Mouse (Mus musculus) adrenal gland, postnatal 0 days (tissue): ENCODE measurements around the gene Gm11114. TPM values are rescaled to one million over a fixed set of nuclear protein-coding genes. Genes with fewer than 3 reads are reported as not detected.

Experiments
- polyA plus RNA-seq: library from polyadenylated mRNA; unstranded; fragments of >200 nt; fragmentation: Nextera tagmentation; extraction: Ambion mirVana; gene quantifications from 2 replicates; pipeline ENCODE4 v1.2.1, GENCODE M21; 2015

Gm11114 gene
- not detected in 2 replicates for polyA plus RNA-seq

DNA sequence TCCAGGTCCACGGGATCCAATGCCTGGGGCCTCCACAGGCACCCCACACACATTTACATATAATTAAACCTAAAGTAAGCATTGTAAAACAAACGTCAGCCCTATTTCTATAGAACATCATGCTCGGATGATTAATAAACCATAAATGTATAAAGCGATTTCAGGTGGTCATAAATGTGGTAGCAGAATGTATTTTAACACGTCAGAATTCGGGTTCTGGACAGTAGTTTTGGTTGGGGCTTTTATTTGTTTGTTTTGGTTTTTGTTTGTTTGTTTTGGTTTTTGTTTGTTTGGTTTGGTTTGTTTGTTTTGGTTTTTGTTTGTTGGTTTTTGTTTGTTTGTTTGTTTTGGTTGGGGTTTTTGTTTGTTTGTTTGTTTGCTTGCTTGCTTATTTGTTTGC lies at the start of gene Gm11114:
Gene Gm11114 (plus strand): TSS at position 301 of the 400 bp plus-strand sequence.

DNA sequence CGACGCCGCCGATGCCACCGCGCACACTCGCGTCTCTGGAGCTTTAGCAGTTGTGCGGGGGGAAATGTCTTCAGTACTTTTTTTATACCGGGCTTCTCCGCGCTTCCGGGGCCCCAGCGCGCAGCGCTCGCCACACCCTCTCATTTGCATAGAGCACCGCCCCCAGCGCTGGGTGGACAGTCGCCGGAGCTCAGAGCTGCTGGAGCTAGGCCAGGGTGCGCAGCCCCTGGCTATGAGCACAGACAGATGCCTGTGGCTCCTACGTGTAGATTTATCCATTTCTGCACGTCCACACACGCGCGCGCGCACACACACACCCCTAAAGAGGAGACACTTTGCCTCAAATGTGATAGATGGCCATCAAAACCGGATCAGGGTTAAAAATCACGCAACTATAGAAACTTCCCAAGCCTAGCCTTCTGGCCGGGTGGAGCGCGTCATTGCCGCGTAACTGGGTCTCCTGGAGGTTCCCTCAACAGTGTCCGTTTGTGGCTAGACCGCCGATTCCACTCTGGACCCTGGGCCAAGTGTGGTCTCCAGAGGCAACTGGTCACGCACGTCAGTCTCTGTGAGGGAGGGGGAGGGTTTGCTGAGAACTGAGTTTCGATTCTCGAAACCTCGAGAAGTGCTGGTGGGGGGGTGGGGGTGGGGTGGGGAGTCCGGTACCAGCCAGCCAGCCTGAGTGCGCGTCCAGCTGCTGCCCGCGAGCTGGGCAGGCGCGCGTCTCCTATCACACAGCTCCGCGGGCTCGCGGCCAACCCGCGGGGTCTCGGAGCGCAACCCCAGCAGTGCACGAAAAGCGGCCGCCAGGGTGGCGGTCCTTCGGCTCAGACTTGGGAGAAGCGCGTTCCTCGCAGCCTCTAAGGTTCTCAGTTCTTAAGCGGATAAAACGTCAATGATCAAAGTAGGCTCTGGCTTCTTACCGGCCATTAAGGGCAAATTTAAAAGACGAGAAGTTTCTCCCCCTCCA lies 15.0 kb downstream of the Gm11114 start, which contains the start of gene Tent5a:
Gene Tent5a (minus strand): TSS at position 107 of the 970 bp plus-strand sequence.

Other genes starting within 250 kb of the Gm11114 start
- gene Tent5a, start 14.6 kb downstream of the Gm11114 start, polyA plus RNA-seq = 4.8 and 6.9 TPM in 2 replicates